Mouse (Mus musculus) left cerebral cortex, adult 11 months (tissue): ENCODE results near the gene Sema6d.

Experiments used
- DNase-seq: peaks from one replicate; pipeline ENCODE4 v3.0.0; 2022; ENCODE audit warnings: low spot score

The Sema6d gene

DNA sequence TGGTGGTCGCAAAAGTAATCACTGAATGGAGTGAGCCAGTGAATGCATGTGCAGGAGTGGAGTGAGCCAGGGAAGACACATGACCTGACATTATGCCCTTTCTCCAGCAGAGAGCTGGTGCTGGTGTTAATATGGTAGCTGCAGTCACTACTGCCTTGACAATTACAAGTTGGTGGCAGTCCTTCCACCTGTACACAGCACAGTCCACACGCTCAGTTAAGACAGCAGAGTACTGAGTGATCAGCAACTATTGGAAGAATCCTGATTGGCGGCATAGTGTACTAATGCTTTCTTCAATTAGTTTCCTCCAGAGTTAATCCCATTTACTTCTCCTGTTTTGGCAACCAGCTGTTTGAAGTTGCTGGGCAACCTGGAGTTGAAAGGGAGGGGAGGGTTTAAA lies 81.9 kb downstream of the Sema6d start:
- DNase-seq: no peak

DNA sequence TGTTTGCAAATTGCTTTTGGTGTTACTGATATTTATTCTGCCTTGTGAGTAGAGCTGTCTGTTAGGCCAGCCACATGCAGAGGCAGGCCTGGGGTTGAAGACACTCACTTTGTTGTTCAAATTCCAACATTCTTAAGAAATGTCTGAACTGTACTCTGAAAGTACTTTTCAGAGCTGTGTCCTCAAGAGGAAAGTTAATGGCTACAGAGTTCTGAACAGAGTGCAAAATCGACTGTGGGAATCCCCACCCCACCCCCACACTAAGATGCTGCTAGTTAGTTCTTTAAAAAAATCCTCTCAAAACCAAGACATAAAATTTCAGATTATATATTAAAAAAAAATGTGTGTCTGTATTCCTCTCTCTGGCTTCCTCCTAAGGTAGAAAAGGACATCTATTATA lies 86.5 kb downstream of the Sema6d start:
- no peak for DNase-seq

DNA sequence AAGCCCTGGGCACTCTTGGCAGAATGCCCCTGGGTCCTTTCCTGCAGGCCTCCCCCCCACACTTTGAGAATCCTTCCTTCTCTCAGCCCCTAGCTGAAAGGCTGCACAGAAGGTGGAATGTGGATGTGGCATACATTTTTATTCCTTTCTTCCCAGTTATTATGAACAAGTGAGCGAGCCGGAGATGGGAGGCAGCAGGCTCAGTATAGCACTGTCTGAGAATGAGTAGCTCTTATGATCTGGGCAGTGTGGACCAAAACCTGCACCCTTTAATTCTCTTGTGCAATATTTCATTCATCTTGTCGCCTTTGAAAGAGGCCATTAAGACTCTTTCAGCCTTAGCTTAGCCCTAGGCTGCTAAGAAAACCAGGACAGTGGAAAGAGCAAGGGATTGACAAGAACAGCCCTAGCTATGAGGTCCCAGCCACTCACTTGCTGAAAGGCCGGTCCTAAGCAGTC lies 87.0 kb downstream of the Sema6d start:
- no peak for DNase-seq

DNA sequence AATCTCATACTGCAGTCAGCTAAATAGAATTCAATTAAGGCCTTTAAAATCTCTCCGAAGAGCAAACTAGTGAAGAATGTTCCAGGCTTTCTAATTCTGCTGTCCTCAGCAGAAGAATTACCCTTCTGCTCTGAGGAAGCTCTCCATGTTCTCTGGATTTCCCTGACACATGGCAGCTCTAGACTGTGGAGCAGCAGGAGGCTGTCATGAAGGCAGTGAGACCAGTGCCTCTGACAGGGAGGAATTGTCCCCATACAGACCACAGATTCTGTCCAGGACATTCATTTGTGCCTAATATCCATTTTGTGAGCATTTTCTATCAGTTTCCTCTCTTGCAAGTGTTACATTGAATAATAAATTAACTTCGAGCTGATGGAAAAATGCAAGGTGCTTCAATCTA lies 99.5 kb downstream of the Sema6d start:
- no peak for DNase-seq

DNA sequence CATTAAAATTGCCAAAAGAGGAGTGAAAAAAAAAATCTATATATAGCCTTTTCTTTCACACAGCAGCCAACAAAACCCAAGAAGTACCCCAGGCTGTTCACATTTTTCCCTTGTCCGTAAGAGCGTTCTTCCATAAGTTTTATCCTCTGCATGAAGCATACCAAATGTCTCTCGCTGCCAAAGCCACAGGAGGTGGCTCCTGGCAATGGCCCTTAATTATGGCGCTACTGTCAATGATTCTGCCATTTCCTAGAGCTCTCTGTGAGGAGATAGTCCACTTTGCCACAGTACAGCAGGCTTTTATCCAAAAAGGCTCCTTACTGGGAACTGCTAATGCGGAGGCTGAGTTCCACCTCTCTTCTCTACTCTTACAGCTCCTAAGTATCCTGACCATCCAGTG lies 104.3 kb downstream of the Sema6d start:
- DNase-seq: no peak

DNA sequence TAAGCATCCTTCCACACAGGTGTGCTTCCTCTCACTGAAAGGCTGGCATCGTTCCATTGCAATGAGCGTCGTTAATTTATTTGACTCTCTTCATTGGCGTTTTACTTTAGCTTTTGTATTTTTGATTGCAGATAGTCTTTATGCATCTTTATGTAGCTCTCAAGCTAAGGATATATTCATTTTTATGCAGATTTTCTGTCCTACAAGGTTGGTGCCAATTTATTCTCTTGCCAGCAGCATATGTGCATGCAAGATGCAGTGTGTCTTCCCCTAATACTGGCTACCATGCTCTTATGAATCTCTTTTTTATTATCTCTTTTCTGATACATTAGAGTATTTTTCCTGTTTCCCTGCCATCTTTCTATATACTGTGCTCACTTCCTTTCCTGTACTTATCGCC lies 111.7 kb downstream of the Sema6d start:
- DNase-seq: no peak

DNA sequence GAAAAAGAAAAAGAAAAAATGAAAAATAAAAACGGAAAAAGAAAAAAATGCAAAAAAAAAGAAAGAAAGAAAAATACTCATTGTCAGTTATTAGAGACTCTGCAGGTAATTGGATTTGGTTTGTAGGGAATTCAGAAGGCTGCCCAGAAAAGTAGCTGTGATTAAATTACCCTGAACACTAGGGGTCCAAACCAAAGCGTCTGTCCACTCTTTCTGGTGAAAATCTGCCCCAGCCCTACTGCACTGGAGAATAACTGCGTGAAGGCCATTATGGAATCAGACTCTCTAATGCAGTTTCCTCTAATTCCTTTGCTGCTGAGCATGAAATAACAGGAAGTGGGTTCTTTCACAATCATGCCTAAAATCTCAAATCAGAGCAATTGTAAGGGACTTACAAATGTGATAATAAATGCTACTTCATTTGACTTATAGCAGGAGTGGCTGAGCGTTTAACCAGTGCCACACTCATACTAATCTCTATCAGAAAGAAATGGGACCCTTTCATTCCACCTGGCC lies 112.8 kb downstream of the Sema6d start:
- no peak for DNase-seq

DNA sequence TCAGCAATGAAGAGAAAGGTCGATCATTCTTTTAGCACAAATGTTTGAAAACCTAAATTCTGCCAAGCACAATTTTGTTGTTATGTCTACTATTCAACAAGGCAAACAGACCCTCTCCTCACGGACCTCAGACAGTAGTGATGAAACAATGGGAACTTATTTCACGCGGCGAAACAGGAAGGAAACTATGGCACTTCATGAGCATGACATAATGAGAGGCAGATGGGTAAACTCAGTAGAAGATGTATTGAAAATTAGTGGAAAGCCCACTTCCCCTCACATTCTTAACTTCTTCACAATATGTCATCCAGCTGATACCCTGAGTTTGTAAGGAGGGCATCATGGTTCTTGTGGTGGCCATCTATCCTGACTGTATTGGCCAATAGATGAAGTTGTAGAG lies 116.0 kb downstream of the Sema6d start:
- no peak for DNase-seq

DNA sequence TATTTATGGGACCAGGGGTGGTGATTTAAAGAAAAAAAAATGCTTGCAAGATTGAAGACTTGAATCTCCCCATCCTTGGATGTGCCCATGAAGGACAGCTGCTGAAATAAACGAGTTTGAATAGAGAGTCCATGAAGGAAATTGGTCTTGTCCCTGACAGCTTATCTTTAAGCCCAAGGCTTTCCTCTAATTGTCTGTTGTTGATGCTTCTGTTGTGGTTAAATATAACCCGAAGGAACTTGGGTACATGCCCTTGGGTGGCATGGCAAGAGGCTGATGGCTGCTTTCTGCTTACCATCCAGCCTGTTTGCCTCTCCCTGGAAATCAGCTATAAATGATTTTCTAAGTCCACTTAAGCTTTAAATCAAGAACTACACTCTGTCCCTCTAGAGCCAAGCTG lies 118.5 kb downstream of the Sema6d start:
- no peak for DNase-seq

DNA sequence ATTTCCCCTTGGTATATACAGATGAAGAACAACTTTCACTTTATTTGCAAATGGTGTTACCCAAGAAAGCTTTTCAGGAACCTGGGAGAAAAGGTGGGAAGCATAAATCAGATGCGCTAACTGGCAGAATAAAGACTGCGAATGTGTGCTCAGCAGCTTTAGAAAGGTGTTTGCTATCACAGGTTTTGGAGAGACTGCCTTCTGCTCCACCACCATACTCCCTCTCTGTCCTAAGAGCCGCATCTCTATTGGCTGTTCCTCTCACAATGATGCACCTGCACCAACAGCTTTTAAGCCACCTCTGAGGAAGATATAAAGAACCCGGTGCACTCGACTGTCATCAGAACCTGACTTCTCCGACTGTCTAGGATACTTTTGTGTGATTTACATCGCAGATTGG lies 133.8 kb downstream of the Sema6d start:
- no peak for DNase-seq

DNA sequence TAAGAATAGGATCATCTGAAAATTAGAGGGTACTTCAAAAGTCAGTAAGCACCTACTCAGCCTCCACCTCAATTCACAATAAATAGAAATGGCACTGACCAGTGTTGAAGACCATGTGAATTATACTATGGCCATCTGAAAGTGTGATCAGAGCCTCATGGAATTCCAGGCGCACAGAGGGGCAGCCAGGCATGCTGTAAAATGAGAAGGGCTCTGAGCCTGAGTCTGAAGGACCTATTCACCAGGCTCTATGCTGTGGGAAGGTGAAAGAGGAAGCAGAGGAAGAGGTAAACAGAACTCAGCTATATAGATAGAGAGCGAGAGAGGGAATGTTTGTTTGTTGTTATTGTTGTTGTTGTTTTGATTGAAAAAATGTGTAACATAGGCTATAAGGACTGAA lies 134.6 kb downstream of the Sema6d start:
- DNase-seq: no peak

DNA sequence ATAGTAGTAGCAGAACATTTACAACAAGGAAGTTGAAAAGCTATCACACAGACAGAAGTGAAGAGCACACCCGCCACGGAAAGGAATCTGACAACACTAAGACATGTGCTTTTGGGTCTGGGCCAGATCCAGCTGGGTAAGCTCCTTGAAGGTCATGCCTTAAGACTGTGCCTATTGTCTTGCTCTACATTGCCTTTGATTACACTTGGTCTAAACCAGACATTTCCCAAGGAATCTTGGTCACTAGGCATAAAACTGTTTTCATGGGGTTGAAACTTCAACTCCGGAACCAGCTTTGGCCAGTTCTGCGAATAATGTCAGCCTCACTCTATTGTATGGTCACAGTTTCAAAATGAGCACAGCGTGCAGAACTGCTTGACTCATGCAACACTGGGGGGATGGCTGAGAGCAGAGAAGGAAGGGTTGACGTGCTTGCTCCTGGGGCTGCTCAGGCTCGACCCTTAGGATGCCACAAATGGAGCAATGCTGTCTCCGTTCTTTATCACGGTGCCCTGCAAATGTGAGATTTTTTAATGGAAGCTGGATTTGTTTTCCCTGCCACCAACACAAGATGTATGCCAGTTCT lies 145.0 kb downstream of the Sema6d start:
- DNase-seq: no peak

DNA sequence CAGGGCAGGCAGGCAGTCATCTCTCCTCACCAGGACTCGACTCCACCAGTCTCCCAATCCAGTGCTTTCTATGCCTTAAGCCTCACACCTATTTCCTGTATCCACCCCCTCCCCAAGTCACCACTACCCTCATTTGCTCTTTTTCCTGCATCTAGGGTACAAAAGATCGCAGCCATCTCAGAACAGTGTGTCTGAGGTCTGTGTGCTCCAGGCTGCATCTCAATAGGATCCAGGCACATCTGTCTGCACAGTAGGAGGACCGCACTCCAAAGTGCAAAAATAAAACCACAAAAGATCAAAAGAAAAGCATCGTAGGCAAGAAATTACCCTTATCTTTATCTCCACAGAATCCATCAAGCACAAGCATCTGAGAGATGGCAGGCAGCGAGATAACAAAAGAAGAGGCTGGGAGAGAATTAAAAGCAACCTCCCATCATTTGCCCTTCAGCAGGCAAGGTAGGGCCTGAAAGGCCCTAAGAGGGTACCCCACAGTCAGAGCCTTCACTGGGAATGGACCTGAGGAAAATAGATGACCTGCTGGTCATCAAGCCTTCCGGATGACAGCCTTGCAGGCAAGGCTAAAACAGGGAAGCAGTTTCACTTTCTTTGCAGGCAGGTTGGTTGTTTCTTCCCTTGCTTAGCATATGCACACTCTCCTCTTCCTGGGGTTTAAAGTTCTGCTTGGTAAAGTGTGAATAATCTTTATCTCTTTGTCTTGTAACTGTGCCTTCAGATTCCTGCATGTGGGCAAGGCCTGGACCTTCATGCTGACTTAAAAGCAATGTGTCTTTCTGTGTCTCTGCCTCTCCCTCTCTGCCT lies 145.7 kb downstream of the Sema6d start:
- DNase-seq: no peak

DNA sequence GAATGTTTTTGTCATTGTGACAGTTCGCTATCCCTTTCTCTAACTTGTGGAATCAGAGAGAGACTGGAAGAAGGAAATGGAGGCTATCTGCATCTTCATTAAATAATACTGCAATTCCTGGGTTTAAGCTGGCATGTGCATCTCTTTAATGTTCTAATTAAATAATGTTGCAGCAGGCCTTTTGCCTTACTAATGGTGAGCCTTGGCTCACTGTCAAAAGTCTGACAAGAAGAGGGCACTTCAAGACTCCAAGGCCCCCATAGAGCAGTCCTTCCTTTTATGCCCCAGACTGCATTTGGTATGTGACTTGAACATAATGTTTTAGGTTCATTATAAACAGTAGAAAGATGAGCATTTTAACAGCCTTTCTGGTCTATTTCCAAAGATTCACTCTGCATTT lies 147.1 kb downstream of the Sema6d start:
- DNase-seq: no peak

DNA sequence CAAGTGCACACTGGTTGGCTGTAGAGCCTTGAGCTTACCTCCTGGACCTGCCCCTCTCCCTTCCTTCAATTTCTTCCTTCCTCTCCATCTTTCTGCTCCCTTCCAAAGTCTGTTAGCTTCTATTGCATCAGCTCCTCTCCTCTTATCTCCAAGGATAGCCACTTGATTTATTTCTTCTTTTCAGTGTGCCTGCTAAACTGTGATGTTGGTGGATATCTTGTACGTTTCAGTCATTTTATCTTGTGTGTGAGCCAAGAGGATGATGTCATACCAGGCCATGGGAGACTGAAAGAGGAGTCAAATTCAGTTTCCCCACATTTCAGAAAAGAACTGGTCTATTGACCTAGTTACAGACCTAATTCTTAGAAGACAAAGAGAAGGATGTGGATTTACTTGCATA lies 153.8 kb downstream of the Sema6d start:
- DNase-seq: no peak

DNA sequence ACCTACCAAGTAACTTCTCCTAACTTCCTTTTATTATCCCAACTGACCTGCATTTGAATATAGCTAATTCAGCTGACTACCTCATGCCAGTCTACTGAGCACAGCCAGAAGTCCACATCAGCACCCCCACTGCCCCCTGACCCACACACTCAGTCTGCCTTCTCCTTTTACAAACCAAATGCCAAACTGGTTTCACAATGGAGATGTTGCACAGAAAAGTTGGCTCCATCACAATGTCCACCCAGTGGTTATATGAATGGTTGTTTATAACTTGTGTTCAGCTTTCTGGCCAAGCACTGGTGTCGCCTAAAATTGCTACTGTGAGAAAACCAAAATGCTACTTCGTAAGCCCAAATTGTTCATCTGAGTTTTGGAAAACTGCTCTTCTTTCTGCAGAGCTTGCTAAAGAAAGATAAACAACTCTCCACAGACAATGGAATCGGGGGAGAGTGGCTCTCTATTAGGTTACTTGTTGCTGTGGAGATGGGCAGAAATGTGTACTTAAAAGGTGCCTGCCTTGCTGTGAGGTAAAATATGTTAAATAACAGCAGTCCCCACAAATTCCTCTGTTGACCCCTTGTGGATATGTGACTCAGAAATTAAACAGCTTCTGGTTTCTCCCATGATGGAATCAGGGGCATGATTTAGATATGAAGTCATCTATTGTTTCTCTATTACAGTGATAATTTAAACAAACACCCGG lies 154.9 kb downstream of the Sema6d start:
- no peak for DNase-seq

DNA sequence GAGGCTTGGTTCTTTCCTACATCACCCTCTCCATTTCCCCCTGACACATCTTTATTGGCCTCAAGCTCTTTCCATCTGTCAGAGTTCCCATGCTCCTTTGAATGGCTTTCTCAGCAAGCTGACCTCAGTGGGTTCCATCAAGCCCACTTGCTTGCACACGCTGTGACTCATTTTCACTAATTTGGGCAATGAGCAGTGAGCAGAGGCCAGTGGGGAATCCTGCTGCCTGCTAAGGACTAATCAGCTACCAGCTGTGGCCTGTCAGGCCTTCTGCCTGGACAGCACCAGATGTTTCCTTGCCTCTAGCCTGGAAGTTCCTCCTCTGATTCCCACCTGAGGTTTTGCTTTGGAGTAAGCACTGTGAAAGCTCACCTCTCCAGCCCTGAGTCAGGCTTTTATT lies 168.3 kb downstream of the Sema6d start:
- no peak for DNase-seq

DNA sequence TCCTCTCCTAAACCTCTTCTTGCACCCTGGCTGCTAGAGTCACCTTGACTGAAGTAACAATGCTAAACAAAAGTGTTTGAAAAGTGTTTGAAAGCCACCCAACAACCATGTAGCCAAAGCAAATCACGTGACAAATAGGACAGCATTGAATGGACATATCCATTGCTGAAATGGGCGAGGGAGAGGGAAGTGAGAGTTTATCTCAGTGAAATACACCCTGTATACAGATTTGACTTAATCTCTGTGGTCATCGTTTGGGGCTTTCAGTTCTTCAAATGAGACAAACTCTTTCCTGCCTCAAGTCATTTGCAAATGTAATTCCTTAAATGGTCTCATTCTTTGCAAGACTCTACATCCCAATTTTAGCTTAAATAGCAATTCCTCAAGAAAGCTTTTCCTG lies 174.5 kb downstream of the Sema6d start:
- DNase-seq: no peak

DNA sequence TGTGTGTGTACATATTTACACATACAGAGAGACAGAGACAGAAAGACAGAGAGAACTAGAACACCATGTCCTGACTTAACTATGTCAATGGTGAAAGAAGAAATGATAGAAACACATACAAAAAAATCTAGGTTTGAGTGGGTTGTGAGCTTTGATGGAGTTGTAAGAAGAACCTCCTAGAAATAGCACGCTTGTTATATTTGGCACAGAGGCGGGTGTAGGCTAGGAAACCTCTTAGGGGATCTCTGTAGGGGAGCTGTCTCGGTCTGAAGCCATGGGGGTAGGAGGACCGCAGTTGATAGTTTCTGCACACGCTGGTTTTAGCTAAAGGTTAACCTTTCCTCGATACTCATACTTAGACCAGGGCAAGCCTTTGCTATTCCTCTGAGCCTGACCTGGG lies 181.4 kb downstream of the Sema6d start:
- DNase-seq: peak; percentile 31

DNA sequence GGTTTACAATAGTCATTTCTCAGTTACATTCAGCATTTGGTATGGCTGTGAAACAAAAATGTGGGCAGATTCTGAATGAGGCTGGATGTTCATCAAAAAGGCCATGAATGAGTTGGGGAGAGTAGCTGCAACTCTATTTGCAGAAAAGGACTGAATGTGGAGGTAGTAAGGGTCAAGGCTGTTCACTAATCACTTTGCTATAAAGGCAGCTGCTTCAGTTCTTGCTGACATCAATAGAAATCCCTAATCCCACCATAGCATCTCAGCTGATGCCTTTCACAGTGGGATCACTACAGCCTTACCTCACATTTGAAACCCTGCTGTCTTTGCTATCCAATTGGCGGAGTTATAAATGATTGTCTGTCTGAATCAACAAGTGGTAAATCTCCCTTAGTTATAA lies 187.7 kb downstream of the Sema6d start:
- DNase-seq: no peak

DNA sequence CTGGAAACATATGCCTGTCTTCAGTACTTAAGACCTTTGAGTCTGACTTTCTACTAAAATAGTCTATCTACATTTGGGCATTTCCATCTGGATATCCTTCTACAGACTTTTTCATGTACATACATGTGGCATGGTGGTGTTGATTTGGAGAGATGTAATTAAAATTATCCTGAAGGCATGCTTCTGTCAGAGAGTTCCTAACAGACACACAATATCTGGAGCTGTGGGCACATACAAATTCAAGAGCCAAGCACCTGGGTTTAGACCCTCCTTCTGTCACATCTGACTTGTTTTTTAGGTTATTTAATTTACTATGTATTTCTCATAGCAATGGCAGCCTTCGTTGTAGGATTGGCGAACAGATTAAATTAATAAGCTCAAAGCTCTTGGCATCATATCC lies 195.3 kb downstream of the Sema6d start:
- DNase-seq: no peak

DNA sequence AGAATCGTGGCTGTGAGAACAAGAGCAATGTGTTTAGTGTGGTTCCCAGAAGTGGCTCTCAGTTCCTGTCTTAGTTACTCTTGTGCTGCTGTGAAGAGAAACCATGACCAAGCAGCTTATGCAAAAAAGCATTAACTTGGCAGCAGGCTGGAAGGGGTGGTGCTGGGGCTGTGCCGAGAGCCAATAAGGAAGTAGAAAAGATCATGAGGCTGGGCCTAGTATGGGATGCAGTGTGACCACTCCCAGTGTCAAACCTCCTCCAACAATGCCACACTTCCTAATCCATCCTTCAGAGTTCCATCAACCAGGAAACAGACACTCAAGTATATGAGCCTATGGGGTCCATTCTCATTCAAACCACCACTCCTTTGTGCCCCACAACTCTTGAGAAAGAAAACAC lies 199.6 kb downstream of the Sema6d start:
- DNase-seq: no peak

DNA sequence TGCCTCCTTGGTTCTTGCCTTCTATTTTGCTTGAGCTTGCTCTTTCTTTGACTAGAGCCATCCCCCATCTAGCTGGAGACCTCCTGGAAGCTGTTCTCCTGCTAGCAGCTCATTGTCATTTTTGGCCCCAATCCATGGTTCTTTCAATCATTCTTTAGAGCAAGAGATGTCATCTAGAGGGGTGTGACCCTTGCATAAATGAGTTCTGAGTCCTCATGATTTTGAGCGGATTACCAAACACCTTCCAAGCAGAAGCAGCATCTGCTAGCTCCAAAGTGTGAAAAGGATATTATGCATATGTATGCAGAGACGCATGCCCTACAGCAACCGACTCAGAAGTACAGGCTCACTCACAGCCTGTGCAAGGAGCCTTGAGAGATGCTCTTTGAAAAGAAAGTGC lies 201.4 kb downstream of the Sema6d start:
- peak; percentile 39 for DNase-seq
